13 mouse cellular contexts compared by ENCODE assay signal in the genomic region with DNA sequence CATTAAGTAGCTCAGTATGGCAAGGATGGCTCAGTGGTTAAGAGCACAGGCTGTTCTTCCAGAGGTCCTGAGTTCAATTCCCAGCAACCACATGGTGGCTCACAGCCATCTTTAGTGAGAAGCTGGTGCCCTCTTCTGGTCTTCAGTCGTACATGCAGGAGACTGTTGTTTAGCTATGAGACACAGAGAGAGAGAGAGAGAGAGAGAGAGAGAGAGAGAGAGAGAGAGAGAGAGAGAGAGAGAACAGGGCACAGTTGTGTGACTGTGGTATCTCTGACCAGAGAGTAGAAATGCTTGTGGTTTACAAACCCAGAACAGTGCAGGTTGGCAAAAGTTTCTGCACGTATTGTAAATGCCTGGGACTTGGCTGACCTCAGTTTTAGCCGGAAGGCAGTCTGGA. TPM values are rescaled to one million over a fixed set of nuclear protein-coding genes. Genes with fewer than 3 reads are reported as not detected.
DNase-seq lines count a peak whose midpoint lies in the region; ATAC-seq and TF ChIP-seq lines count a peak whose summit lies in the region.
"Not testable (repeated sequence)": the region's sequence is repeated elsewhere in the genome, so short reads cannot be mapped to it uniquely, and the experiment has no call there.
"Had no signal": no experiment of that assay in that cellular context is flagged by ENCODE, and none has a peak within 500 bp of the region (broad histone marks: within the 10 kb centered on the region; RNA-seq: fewer than 3 reads in every experiment).

No protein-coding gene starts in this region.

- H3K9ac ChIP-seq in CH12.LX (ENCODE audit: insufficient read depth, low read depth); liver, postnatal 0 days (replicated peaks): not testable (repeated sequence)

- intact Hi-C loops in gastrocnemius, adult 2 months (cut with DNase I), result not testable (repeated sequence)

- H3K4me2 ChIP-seq in CH12.LX (ENCODE audit: insufficient read depth, low read depth, poor library complexity, severe bottlenecking); liver, postnatal 0 days (ENCODE audit: low read depth, low read length): not testable (repeated sequence)

- not testable (repeated sequence) for H3K27me3 ChIP-seq in CH12.LX (replicated peaks)
- peaks cover 20% of the 10 kb centered on the region for H3K27me3 ChIP-seq in liver, postnatal 0 days (ENCODE audit: insufficient read depth, low read length)
- H3K27me3 ChIP-seq in small intestine, adult 2 months (ENCODE audit: control insufficient read depth, insufficient read depth, low read length), result peaks cover 10% of the 10 kb centered on the region; the same call in 1 of the 2 replicates

- not testable (repeated sequence) for H3K27ac ChIP-seq in CH12.LX (ENCODE audit: insufficient read depth, low read depth); gastrocnemius, adult 2 months; liver, postnatal 0 days (ENCODE audit: low read depth); small intestine, adult 2 months (ENCODE audit: insufficient read depth, low read depth, low read length)

- TF ChIP-seq EP300 in CH12.LX (IDR thresholded peaks at IDR 0.05; ENCODE audit: low read length); liver, postnatal 0 days (IDR thresholded peaks at IDR 0.05; ENCODE audit: low read depth): not testable (repeated sequence)

- DNase-seq in 416B (ENCODE audit: low read depth), result peak; percentile 51
- not testable (repeated sequence) for DNase-seq in CH12.LX (ENCODE audit: extremely low read depth); gastrocnemius, adult 2 months; liver, postnatal 0 days
- DNase-seq in Muller cell, postnatal 12 days (ENCODE audit: inconsistent ontology term), result peak; percentile 53
- peak; percentile 32 for DNase-seq in induced T-regulatory cell, adult 2 months (ENCODE audit: low read depth)

- TF ChIP-seq CTCF in CH12.LX (conservative IDR thresholded peaks at IDR 0.05 in 1 of 2, IDR thresholded peaks at IDR 0.05 in 1 of 2; ENCODE audit: low read depth in 2 of 2, low read length in 2 of 2), result peak in 1 of 2 experiments; percentile 54; a peak in 2 of 4 replicates
- peak; percentile 24; the same call in 1 of the 2 replicates for TF ChIP-seq CTCF in gastrocnemius, adult 2 months (IDR thresholded peaks at IDR 0.05)
- peak; percentile 38 for TF ChIP-seq CTCF in liver, postnatal 0 days (IDR thresholded peaks at IDR 0.05; ENCODE audit: low read depth)
- TF ChIP-seq CTCF in small intestine, adult 2 months (IDR thresholded peaks at IDR 0.05; ENCODE audit: extremely low read depth, insufficient read length, insufficient replicate concordance, low read depth, low read length), result peak; percentile 21; the same call in 1 of the 2 replicates

- peaks cover 3 to 19% of the 10 kb centered on the region in 2 experiments; a peak in 3 of 4 replicates for H3K4me1 ChIP-seq in CH12.LX (ENCODE audit: control insufficient read depth in 1 of 2, insufficient read depth in 2 of 2)
- peaks cover 11% of the 10 kb centered on the region for H3K4me1 ChIP-seq in liver, postnatal 0 days (ENCODE audit: insufficient read depth)
- H3K4me1 ChIP-seq in small intestine, adult 2 months (ENCODE audit: control insufficient read depth, insufficient read depth, insufficient read length, low read length), result peaks cover 11% of the 10 kb centered on the region

- not testable (repeated sequence) for ATAC-seq in liver, postnatal 0 days

- H3K9me3 ChIP-seq in CH12.LX (replicated peaks; ENCODE audit: low read length); liver, postnatal 0 days (ENCODE audit: low read length): not testable (repeated sequence)

- 58% methylated on average over 3 of the region's 3 CpGs for WGBS in liver, postnatal 0 days (ENCODE audit: insufficient replicate concordance)
- WGBS in small intestine, adult 2 months, result 56% methylated on average over 3 of the region's 3 CpGs

- peak; percentile 31 for TF ChIP-seq RAD21 in CH12.LX (IDR thresholded peaks at IDR 0.05; ENCODE audit: low read depth, low read length)

- not testable (repeated sequence) for H3K36me3 ChIP-seq in CH12.LX (replicated peaks in 1 of 2; ENCODE audit: control insufficient read depth in 1 of 2, insufficient read depth in 1 of 2, low read length in 1 of 2); liver, postnatal 0 days (replicated peaks; ENCODE audit: insufficient read depth, low read length); small intestine, adult 2 months (ENCODE audit: control insufficient read depth, insufficient read depth, low read length)

- dilution Hi-C loops in CH12.LX (cut with MboI; ENCODE audit: extremely low pct_ligation_motif_present, extremely low pct_unique_long_range_greater_than_20kb, low sequenced_read_pairs), result not testable (repeated sequence)

- H3K4me3 ChIP-seq in CH12.LX (replicated peaks in 1 of 3; ENCODE audit: low read depth in 2 of 3, low read length in 2 of 3, poor library complexity in 1 of 3); gastrocnemius, adult 2 months; liver, postnatal 0 days (ENCODE audit: low read depth, low read length); small intestine, adult 2 months (ENCODE audit: low read depth, low read length): not testable (repeated sequence)

- TF ChIP-seq POLR2A in CH12.LX (IDR thresholded peaks at IDR 0.05; ENCODE audit: low read depth, low read length); small intestine, adult 2 months (IDR thresholded peaks at IDR 0.05; ENCODE audit: low read depth, low read length): not testable (repeated sequence)

- not testable (repeated sequence) for H3K79me2 ChIP-seq in CH12.LX (replicated peaks; ENCODE audit: control insufficient read depth, extremely low read depth, insufficient read depth, poor library complexity, severe bottlenecking)

- in situ Hi-C loops in CH12.LX (cut with MboI; ENCODE audit: low pct_ligation_motif_present, low pct_unique_long_range_greater_than_20kb, low sequenced_read_pairs), result not testable (repeated sequence)

RNA-seq across cellular contexts. Expression of a gene that starts 24.5 kb away (rescaled TPM):
- total RNA-seq in CH12.LX (2012; rRNA removed), result 178 and 257 TPM in 2 replicates
- total RNA-seq in CH12.LX (2014; rRNA removed), result 337 and 352 TPM in 2 replicates
- polyA plus RNA-seq in CH12.LX (2012; ENCODE audit: insufficient read length, low read depth), result 249 and 250 TPM in 2 replicates
- 10 to 100 TPM; 48.9 to 61.4 TPM for total RNA-seq in gastrocnemius, adult 2 months (2021)
- polyA plus RNA-seq in liver, postnatal 0 days (2015; fragmentation: Nextera tagmentation; extraction: Ambion mirVana), result 161 and 191 TPM in 2 replicates
- 55.3 and 57.4 TPM in 2 replicates for polyA plus RNA-seq in small intestine, adult 2 months (2012; rRNA removed)

RNA-seq across cellular contexts. Expression of a gene that starts 28.6 kb away (rescaled TPM):
- not detected in 2 replicates for total RNA-seq in CH12.LX (2012; rRNA removed)
- not detected in 2 replicates for total RNA-seq in CH12.LX (2014; rRNA removed)
- not detected in 2 replicates for polyA plus RNA-seq in CH12.LX (2012; ENCODE audit: insufficient read length, low read depth)
- total RNA-seq in gastrocnemius, adult 2 months (2021), result under 1 TPM in 1 of 2 experiments, not detected in 1; 0.06 TPM
- polyA plus RNA-seq in liver, postnatal 0 days (2015; fragmentation: Nextera tagmentation; extraction: Ambion mirVana), result not detected in 2 replicates
- 0.04 TPM in 1 of 2 replicates, not detected in the other for polyA plus RNA-seq in small intestine, adult 2 months (2012; rRNA removed)
- total RNA-seq: gastrocnemius, postnatal 36 days; heart, postnatal 14 days had no signal
- polyA plus RNA-seq: embryonic facial prominence, embryonic 12.5 days; large intestine, adult 2 months; limb, embryonic 10.5 days; stomach, embryonic 14.5 days had no signal

RNA-seq across cellular contexts. Expression of a gene that starts 56.2 kb away (rescaled TPM):
- total RNA-seq in CH12.LX (2012; rRNA removed), result 97.1 and 121 TPM in 2 replicates
- 184 and 187 TPM in 2 replicates for total RNA-seq in CH12.LX (2014; rRNA removed)
- polyA plus RNA-seq in CH12.LX (2012; ENCODE audit: insufficient read length, low read depth), result 128 and 166 TPM in 2 replicates
- 100 to 1,000 TPM; 129 to 145 TPM for total RNA-seq in gastrocnemius, adult 2 months (2021)
- 60.7 and 62.1 TPM in 2 replicates for polyA plus RNA-seq in liver, postnatal 0 days (2015; fragmentation: Nextera tagmentation; extraction: Ambion mirVana)
- 16.3 and 22.9 TPM in 2 replicates for polyA plus RNA-seq in small intestine, adult 2 months (2012; rRNA removed)
